Mouse (Mus musculus): ENCODE data around the gene Fam84b.
"Not testable (repeated sequence)": the region's sequence is repeated elsewhere in the genome, so short reads cannot be mapped to it uniquely, and the experiment has no call there.

Fam84b gene

GRCm38 (mm10) chr15:60853231-60853999, at the start of gene Fam84b:
Gene Fam84b (minus strand): TSS chr15:60853778.
- DNase-seq (ENCODE audit: low read depth, low spot score), result no peak

GRCm38 (mm10) chr15:60898187-60898965, 44.8 kb upstream of the Fam84b start:
- DNase-seq (ENCODE audit: low read depth, low spot score), result no peak

- DNase-seq (ENCODE audit: low read depth, low spot score), result no peak
Observed at GRCm38 (mm10) chr15:60896040-60896439, 42.5 kb upstream of the Fam84b start.

- peak; percentile 34 for DNase-seq (ENCODE audit: low read depth, low spot score)
Observed at GRCm38 (mm10) chr15:60892976-60893463, 39.4 kb upstream of the Fam84b start.

- no peak for DNase-seq (ENCODE audit: low read depth, low spot score)
Observed at GRCm38 (mm10) chr15:60888724-60889123, 35.1 kb upstream of the Fam84b start.

- DNase-seq (ENCODE audit: low read depth, low spot score), result no peak
Observed at GRCm38 (mm10) chr15:60875721-60876120, 22.1 kb upstream of the Fam84b start.

GRCm38 (mm10) chr15:60862417-60862816, 8.8 kb upstream of the Fam84b start:
- no peak for DNase-seq (ENCODE audit: low read depth, low spot score)

GRCm38 (mm10) chr15:60855112-60855511, 1.5 kb upstream of the Fam84b start:
- DNase-seq (ENCODE audit: low read depth, low spot score), result no peak

- no peak for DNase-seq (ENCODE audit: low read depth, low spot score)
Observed at GRCm38 (mm10) chr15:60854151-60854550, 573 bp upstream of the Fam84b start.

GRCm38 (mm10) chr15:60848630-60849029, 4.9 kb downstream of the Fam84b start:
- DNase-seq (ENCODE audit: low read depth, low spot score), result no peak

- no peak for DNase-seq (ENCODE audit: low read depth, low spot score)
Observed at GRCm38 (mm10) chr15:60846291-60846690, 7.3 kb downstream of the Fam84b start.

- no peak for DNase-seq (ENCODE audit: low read depth, low spot score)
Observed at GRCm38 (mm10) chr15:60845886-60846285, 7.7 kb downstream of the Fam84b start.

GRCm38 (mm10) chr15:60841785-60842184, 11.8 kb downstream of the Fam84b start:
- DNase-seq (ENCODE audit: low read depth, low spot score), result no peak

- not testable (repeated sequence) for DNase-seq (ENCODE audit: low read depth, low spot score)
Observed at GRCm38 (mm10) chr15:60841312-60841711, 12.3 kb downstream of the Fam84b start.

GRCm38 (mm10) chr15:60840296-60840670, 13.3 kb downstream of the Fam84b start:
- no peak for DNase-seq (ENCODE audit: low read depth, low spot score)

- DNase-seq (ENCODE audit: low read depth, low spot score), result no peak
Observed at GRCm38 (mm10) chr15:60839539-60840295, 13.9 kb downstream of the Fam84b start.

GRCm38 (mm10) chr15:60838135-60838534, 15.4 kb downstream of the Fam84b start:
- DNase-seq (ENCODE audit: low read depth, low spot score), result no peak

- no peak for DNase-seq (ENCODE audit: low read depth, low spot score)
Observed at GRCm38 (mm10) chr15:60837719-60838118, 15.9 kb downstream of the Fam84b start.

- no peak for DNase-seq (ENCODE audit: low read depth, low spot score)
Observed at GRCm38 (mm10) chr15:60836321-60836720, 17.3 kb downstream of the Fam84b start.

- no peak for DNase-seq (ENCODE audit: low read depth, low spot score)
Observed at GRCm38 (mm10) chr15:60834598-60835571, 18.7 kb downstream of the Fam84b start.

All from retina, adult 2 months (tissue).